Mouse (Mus musculus) intestine, postnatal 0 days (tissue): ENCODE measurements around the gene Fhl1. TPM values are rescaled to one million over a fixed set of nuclear protein-coding genes. Genes with fewer than 3 reads are reported as not detected.

Experiments used
- ATAC-seq: fragments of 200-750 bp; cut with Nextera tagmentation; 2 replicates; pipeline ENCODE4 v1.8.0; 2017; ENCODE audit warnings: mild to moderate bottlenecking, moderate TSS enrichment, moderate library complexity
- H3K27ac ChIP-seq: fragments of 300-500 bp; sonication (generic); 2 replicates; pipeline ENCODE4 v1.5.1; 2014; ENCODE audit warnings: mild to moderate bottlenecking, low read depth, low read length, moderate library complexity
- H3K27me3 ChIP-seq: fragments of 300-500 bp; sonication (generic); replicated peaks from 2 replicates; pipeline ENCODE4 v1.6.1; 2014; ENCODE audit warnings: low read length, mixed read lengths; ENCODE audit not compliant: control insufficient read depth, insufficient read depth
- H3K36me3 ChIP-seq: fragments of 300-500 bp; sonication (generic); 2 replicates; pipeline ENCODE4 v1.6.1; 2014; ENCODE audit warnings: mild to moderate bottlenecking, moderate library complexity; ENCODE audit not compliant: control insufficient read depth, insufficient read depth
- H3K4me1 ChIP-seq: fragments of 300-500 bp; sonication (generic); replicated peaks from 2 replicates; pipeline ENCODE4 v1.6.1; 2014; ENCODE audit warnings: antibody characterized with exemption, low read length, mixed read lengths; ENCODE audit not compliant: control insufficient read depth, insufficient read depth
- H3K4me2 ChIP-seq: fragments of 300-500 bp; sonication (generic); replicated peaks from 2 replicates; pipeline ENCODE4 v1.6.1; 2014; ENCODE audit warnings: low read depth, mild to moderate bottlenecking, moderate library complexity
- H3K4me3 ChIP-seq: fragments of 300-500 bp; sonication (generic); 2 replicates; pipeline ENCODE4 v1.5.1; 2014; ENCODE audit warnings: low read depth, low read length
- H3K9ac ChIP-seq: fragments of 300-500 bp; sonication (generic); 2 replicates; pipeline ENCODE4 v1.6.1; 2014; ENCODE audit warnings: mild to moderate bottlenecking, low read depth, low read length
- H3K9me3 ChIP-seq: fragments of 300-500 bp; sonication (generic); 2 replicates; pipeline ENCODE4 v1.6.1; 2016; ENCODE audit warnings: mixed run types; ENCODE audit not compliant: control insufficient read depth
- CTCF ChIP-seq: sonication (generic); IDR thresholded peaks from 2 replicates; pipeline ENCODE4 v1.5.1; 2016; ENCODE audit warnings: low read depth, mild to moderate bottlenecking, control low read depth, antibody characterized with exemption, moderate library complexity
- WGBS: fragments of 180-500 bp; shearing (Covaris S2); extraction: QIAGEN DNeasy Blood & Tissue Kit; methylation state at CpG from one replicate; pipeline ENCODE4 v1.1.7; 2014; 5-methylcytosine and 5-hydroxymethylcytosine counted together
- polyA plus RNA-seq: library from polyadenylated mRNA; unstranded; fragments of >200 nt; fragmentation: Nextera tagmentation; extraction: Ambion mirVana; gene quantifications from 2 replicates; pipeline ENCODE4 v1.2.1, GENCODE M21; 2015

Fhl1 gene
- polyA plus RNA-seq, 1 experiment from 2014 or later = 95.9 TPM

DNA sequence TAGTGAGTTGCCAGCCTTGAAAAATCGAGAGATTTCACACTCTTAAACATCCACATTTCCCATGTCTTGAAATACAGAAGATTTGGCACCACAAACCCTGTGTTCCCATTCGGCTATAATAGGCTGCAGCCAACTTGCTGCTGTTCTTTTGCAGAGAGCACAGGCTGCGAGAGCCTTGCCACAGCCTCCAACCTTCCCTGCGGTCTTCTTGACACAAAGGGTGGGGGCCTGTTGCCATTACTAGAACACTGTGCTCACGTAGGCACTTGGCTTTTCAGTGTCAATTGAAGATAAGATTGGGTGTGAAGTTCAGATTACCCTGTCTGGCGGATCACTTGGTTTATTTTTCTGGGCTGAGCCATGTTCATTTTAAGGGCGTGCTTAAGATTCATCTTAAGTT, 24.8 kb downstream of the Fhl1 start:
- Histone ChIP-seq H3K27me3 (no peaks in the 10 kb centered on the region), H3K4me1 (no peaks in the 10 kb centered on the region), H3K9me3 (no peaks in the 10 kb centered on the region), H3K4me2 (no peak overlapping the region), H3K9ac (no peak overlapping the region), H3K36me3 (no peaks in the 10 kb centered on the region), H3K4me3 (no peak overlapping the region), H3K27ac (no peak overlapping the region)
- ATAC-seq = no peak
- 55% methylated on average over 7 of the region's 7 CpGs for WGBS
- no peak for TF ChIP-seq CTCF

DNA sequence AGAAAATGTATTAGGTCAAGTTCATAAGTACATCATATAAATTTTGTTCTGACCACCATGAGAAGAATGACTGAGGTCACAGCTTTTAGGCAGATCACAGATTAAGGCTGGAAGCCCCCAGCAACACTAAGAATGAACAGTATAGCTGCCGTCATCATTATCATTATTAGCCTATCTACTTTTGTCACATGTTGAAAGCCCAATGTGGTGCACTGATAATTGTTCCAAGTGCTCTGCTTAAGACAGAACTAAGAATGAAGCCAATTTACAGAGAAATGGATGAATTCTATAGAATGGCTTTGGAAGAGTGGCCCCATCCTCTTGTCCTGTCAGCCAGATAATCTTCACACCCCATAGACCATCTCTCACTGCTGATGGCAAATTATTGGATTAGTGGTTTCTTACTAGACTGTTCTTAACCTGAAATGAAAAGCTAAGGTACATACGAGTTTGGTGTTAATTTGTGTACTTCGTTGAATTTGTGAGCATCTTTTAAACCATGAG, 28.7 kb downstream of the Fhl1 start:
- H3K9me3 ChIP-seq = no peaks in the 10 kb centered on the region
- TF ChIP-seq CTCF = no peak
- 91% methylated on average over 3 of the region's 3 CpGs for WGBS
- no peak for ATAC-seq
- H3K36me3 ChIP-seq = no peaks in the 10 kb centered on the region
- H3K4me2 ChIP-seq = no peak overlapping the region
- no peaks in the 10 kb centered on the region for H3K4me1 ChIP-seq
- no peak overlapping the region for H3K9ac ChIP-seq
- H3K27ac ChIP-seq = no peak overlapping the region
- H3K4me3 ChIP-seq = no peak overlapping the region
- no peaks in the 10 kb centered on the region for H3K27me3 ChIP-seq

DNA sequence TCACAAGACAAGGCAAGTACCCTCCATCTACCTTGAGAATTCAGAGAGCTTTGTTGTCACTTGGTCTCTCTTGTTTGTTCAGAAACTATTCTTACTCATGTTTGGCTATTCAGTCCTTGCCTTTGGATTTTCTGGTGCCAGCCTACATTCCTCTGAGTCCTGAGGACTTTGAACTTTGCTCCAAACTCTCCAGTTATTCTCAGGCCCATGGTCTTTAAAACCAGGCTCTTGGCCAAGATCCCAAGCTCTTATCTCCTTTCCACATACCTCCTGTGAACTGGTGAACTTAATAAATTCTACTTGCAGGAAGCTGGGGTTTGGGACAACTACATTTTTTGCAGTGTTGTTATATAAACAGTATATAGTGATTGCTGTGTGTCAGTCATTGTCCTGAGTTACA, 38.3 kb downstream of the Fhl1 start:
- Histone ChIP-seq H3K27ac (peak overlapping the region; percentile 23; the same call in 1 of the 2 replicates), H3K4me3 (no peak overlapping the region), H3K9me3 (no peaks in the 10 kb centered on the region), H3K36me3 (no peaks in the 10 kb centered on the region), H3K9ac (no peak overlapping the region), H3K27me3 (no peaks in the 10 kb centered on the region), H3K4me2 (no peak overlapping the region), H3K4me1 (no peaks in the 10 kb centered on the region)
- no peak for TF ChIP-seq CTCF
- peak; percentile 78 for ATAC-seq

DNA sequence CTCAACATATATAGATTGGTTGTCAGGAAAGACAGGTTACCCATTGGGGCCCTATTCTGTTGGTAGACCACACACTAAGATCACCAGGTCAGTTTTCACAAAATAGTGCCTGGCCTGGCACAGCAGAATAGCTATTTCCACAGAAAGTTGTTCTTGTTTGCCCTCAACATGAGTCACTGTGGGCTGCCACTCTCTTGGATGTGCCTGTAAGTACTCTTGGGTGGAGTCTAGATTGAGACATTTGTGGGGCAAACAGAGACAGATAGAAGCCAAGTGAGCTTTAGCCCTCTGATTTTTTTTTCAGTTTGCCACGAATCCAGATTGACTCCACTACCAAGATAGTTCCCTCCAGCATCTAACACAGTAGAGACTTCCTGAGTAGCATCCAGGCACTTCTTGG, 40.2 kb downstream of the Fhl1 start:
- Histone ChIP-seq H3K4me2 (no peak overlapping the region), H3K4me1 (no peaks in the 10 kb centered on the region), H3K27me3 (no peaks in the 10 kb centered on the region), H3K9ac (no peak overlapping the region), H3K27ac (no peak overlapping the region), H3K36me3 (no peaks in the 10 kb centered on the region), H3K4me3 (no peak overlapping the region), H3K9me3 (no peaks in the 10 kb centered on the region)
- 45% methylated on average over 1 of the region's 1 CpGs for WGBS
- ATAC-seq = no peak
- no peak for TF ChIP-seq CTCF

DNA sequence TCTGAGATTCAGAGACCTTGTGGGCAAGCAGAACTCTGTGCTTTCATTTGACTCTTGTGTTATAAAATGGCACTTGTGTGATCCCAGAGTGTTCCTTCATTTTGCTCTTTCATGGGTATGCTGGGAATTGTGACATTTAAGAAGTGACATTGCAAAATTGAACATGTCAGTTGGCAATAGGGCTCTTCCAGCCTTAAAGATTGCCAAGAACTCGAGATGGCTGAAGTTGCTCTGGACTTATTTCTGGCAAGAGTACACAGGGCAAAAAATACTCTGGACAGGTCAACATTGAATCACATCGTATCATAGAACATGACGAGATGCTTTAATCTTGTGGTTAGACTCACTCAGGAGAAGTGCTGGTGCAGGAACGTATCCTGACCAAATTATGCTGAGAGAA, 41.7 kb downstream of the Fhl1 start:
- Histone ChIP-seq H3K27ac (no peak overlapping the region), H3K36me3 (no peaks in the 10 kb centered on the region), H3K4me1 (no peaks in the 10 kb centered on the region), H3K27me3 (no peaks in the 10 kb centered on the region), H3K4me3 (no peak overlapping the region), H3K4me2 (no peak overlapping the region), H3K9ac (no peak overlapping the region), H3K9me3 (no peaks in the 10 kb centered on the region)
- TF ChIP-seq CTCF = no peak
- 86% methylated on average over 4 of the region's 4 CpGs for WGBS
- ATAC-seq = no peak

DNA sequence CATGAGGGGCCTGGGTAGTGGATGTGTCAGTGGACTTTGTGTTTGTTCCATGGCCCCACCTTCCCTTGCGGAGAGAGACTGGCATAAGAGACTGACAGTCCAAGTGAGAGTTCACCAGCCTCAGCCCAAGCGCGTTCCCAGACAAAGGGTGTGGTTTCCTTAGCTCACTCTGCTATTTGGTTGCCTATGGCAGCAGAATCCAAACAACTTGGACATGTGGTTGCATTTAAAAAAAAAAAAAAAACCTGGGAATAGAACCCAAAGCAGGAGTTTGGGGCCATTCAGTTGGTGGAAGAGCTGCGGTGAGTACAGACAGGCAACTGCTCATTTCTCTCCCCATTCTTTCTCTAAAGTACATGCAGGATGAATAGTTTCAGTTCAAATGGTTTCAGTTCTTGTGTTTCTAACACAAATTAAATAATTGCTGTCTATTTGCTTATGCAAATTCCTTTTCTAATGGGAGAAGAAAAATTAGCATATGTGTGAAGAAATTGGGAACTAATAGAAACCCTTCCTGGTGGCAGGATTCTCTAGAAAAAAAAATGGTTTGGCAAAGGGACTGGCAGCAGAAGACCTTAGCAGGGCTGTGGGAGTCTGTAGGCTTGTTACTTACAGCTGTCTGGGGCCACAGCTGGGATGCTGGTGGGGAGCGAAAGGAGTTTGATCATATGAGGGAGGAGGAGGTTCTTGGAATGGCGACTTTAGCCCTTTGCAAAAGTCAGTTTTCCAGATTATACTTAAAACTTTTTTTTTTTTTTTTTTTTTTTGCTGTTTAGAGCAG, 54.9 kb downstream of the Fhl1 start:
- H3K4me3 ChIP-seq = no peak overlapping the region
- 50% methylated on average over 6 of the region's 6 CpGs for WGBS
- H3K4me2 ChIP-seq = peak overlapping the region; percentile 18; the same call in 1 of the 2 replicates
- no peaks in the 10 kb centered on the region for H3K27me3 ChIP-seq
- H3K9me3 ChIP-seq = no peaks in the 10 kb centered on the region
- H3K4me1 ChIP-seq = no peaks in the 10 kb centered on the region
- peak; percentile 96 for ATAC-seq
- H3K9ac ChIP-seq = no peak overlapping the region
- H3K27ac ChIP-seq = no peak overlapping the region
- no peaks in the 10 kb centered on the region; the same call in 1 of the 2 replicates for H3K36me3 ChIP-seq
- no peak for TF ChIP-seq CTCF
